ENCODE assay signal across 8 mouse cellular contexts in the genomic region with DNA sequence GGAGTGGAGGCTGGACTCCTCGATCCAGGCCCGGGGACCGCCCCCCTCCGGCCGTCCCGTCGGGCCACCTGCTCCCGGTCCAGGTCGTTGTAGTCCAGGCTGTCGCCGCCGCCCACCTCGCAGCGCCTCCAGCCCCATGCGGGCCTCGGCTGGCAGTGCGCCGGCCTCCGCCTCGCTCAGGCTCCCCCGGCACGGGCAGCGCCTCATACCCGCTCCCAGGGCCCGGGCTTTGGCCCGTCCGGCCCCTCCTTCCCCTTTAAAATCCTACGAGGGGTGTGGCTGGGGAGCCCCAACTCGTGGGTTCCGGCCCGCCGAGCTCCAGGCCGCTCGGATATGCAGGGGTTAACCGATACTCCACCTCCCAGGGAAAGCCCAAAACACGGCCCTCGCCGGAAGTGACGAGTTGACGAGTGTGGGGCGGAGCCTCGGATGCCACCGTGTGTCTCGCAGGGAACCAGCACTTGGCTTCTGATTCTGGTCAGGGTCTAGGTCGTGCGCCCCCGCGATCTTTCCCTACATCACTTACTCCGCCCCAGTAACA. TPM values are rescaled to one million over a fixed set of nuclear protein-coding genes. Genes with fewer than 3 reads are reported as not detected.
DNase-seq lines count a peak whose midpoint lies in the region; ATAC-seq lines count a peak whose summit lies in the region.

A gene (minus strand): TSS at position 381 of the 541 bp plus-strand sequence.

- peak within 1 kb of the TSS; percentile 77 for H3K4me3 ChIP-seq in brown adipose tissue, adult 24 weeks (ENCODE audit: insufficient read depth, low read depth, low read length)
- H3K4me3 ChIP-seq in heart, embryonic 13.5 days = peak within 1 kb of the TSS; percentile 87
- peak within 1 kb of the TSS; percentile 70 for H3K4me3 ChIP-seq in liver, embryonic 12.5 days
- H3K4me3 ChIP-seq in stomach, embryonic 15.5 days (replicated peaks) = peak within 1 kb of the TSS; percentile 90

- no peaks in the 10 kb centered on the region for H3K9me3 ChIP-seq in heart, embryonic 13.5 days
- H3K9me3 ChIP-seq in liver, embryonic 12.5 days (replicated peaks) = no peaks in the 10 kb centered on the region
- H3K9me3 ChIP-seq in stomach, embryonic 15.5 days = no peaks in the 10 kb centered on the region

- no peaks in the 10 kb centered on the region for H3K36me3 ChIP-seq in heart, embryonic 13.5 days
- peaks cover 7% of the 10 kb centered on the region for H3K36me3 ChIP-seq in liver, embryonic 12.5 days
- no peaks in the 10 kb centered on the region for H3K36me3 ChIP-seq in stomach, embryonic 15.5 days

- peak; percentile 68 for ATAC-seq in heart, embryonic 13.5 days (ENCODE audit: extremely low read depth, insufficient number of reproducible peaks, low FRiP score, low TSS enrichment)
- peak; percentile 81 for ATAC-seq in liver, embryonic 12.5 days
- ATAC-seq in stomach, embryonic 15.5 days (ENCODE audit: insufficient read depth, low FRiP score, low read depth) = peak; percentile 77

- peak within 1 kb of the TSS; percentile 93 for H3K4me2 ChIP-seq in heart, embryonic 13.5 days
- H3K4me2 ChIP-seq in liver, embryonic 12.5 days = peak within 1 kb of the TSS; percentile 92
- peak within 1 kb of the TSS; percentile 79 for H3K4me2 ChIP-seq in stomach, embryonic 15.5 days

- WGBS in heart, embryonic 13.5 days = under 1% methylated on average over 48 of the region's 49 CpGs
- under 1% methylated on average over 49 of the region's 49 CpGs for WGBS in liver, embryonic 12.5 days (ENCODE audit: insufficient replicate concordance)
- WGBS in stomach, embryonic 15.5 days = under 1% methylated on average over 49 of the region's 49 CpGs

- H3K9ac ChIP-seq in heart, embryonic 13.5 days = peak within 1 kb of the TSS; percentile 85
- peak within 1 kb of the TSS; percentile 84 for H3K9ac ChIP-seq in liver, embryonic 12.5 days
- peak within 1 kb of the TSS; percentile 94 for H3K9ac ChIP-seq in stomach, embryonic 15.5 days

- DNase-seq in CD4-positive, CD25-positive, alpha-beta regulatory T cell, adult 2 months (ENCODE audit: low read depth, low spot score) = peak; percentile 97
- peak; percentile 54 for DNase-seq in fat pad, adult 2 months (ENCODE audit: extremely low read depth, low read depth, low spot score)
- peak; percentile 95 for DNase-seq in kidney, postnatal 10 days
- DNase-seq in natural killer cell, adult 2 months (ENCODE audit: low spot score in 2 of 2) = peak; percentile 92

- H3K27ac ChIP-seq in brown adipose tissue, adult 24 weeks (replicated peaks; ENCODE audit: low read depth, low read length) = peak within 1 kb of the TSS; percentile 89
- peak within 1 kb of the TSS; percentile 89 for H3K27ac ChIP-seq in heart, embryonic 13.5 days (replicated peaks)
- peak within 1 kb of the TSS; percentile 80 for H3K27ac ChIP-seq in liver, embryonic 12.5 days
- H3K27ac ChIP-seq in stomach, embryonic 15.5 days = peak within 1 kb of the TSS; percentile 91

- peaks cover 30% of the 10 kb centered on the region for H3K4me1 ChIP-seq in brown adipose tissue, adult 24 weeks (ENCODE audit: control insufficient read depth, insufficient read depth, insufficient read length, low read length)
- peaks cover 54% of the 10 kb centered on the region for H3K4me1 ChIP-seq in heart, embryonic 13.5 days
- H3K4me1 ChIP-seq in liver, embryonic 12.5 days = peaks cover 74% of the 10 kb centered on the region
- H3K4me1 ChIP-seq in stomach, embryonic 15.5 days = peaks cover 55% of the 10 kb centered on the region

- no peaks in the 10 kb centered on the region for H3K27me3 ChIP-seq in heart, embryonic 13.5 days (replicated peaks)
- no peaks in the 10 kb centered on the region for H3K27me3 ChIP-seq in liver, embryonic 12.5 days (replicated peaks)
- no peaks in the 10 kb centered on the region for H3K27me3 ChIP-seq in stomach, embryonic 15.5 days (replicated peaks)

RNA-seq across cellular contexts. Expression of the gene that starts here (rescaled TPM):
- polyA plus RNA-seq in brown adipose tissue, adult 24 weeks (2012; ENCODE audit: insufficient read depth, insufficient read length, missing spikeins) = 2.2 and 5.2 TPM in 2 replicates
- 2.3 and 3.3 TPM in 2 replicates for polyA plus RNA-seq in heart, embryonic 13.5 days (2015; fragmentation: Nextera tagmentation; extraction: Ambion mirVana)
- 3.5 and 4.1 TPM in 2 replicates for polyA plus RNA-seq in liver, embryonic 12.5 days (2016; fragmentation: Nextera tagmentation; extraction: Ambion mirVana)
- polyA plus RNA-seq in stomach, embryonic 15.5 days (2015; fragmentation: Nextera tagmentation; extraction: Ambion mirVana) = 8.8 and 9.4 TPM in 2 replicates

Comparison
In these comparisons a context has a peak if more than half of its experiments do, and no peak if none do; other contexts are left out.
1. Peak in every context shown above with its lines: DNase-seq, ATAC-seq, H3K4me3 ChIP-seq and H3K27ac ChIP-seq.